Mouse (Mus musculus) gonadal fat pad, adult 2 months (tissue): ENCODE measurements around the gene Rheb. TPM values are rescaled to one million over a fixed set of nuclear protein-coding genes. Genes with fewer than 3 reads are reported as not detected.
A peak's percentile ranks its signal among the peaks of the same experiment; 100 is the strongest.
"Not testable (repeated sequence)": the region's sequence is repeated elsewhere in the genome, so short reads cannot be mapped to it uniquely, and the experiment has no call there.

ENCODE experiments used
- DNase-seq: peaks from one replicate; pipeline ENCODE4 v3.0.0-alpha.2; 2012; ENCODE audit warnings: low read depth
- polyA plus RNA-seq: library from polyadenylated mRNA; depleted of rRNA; stranded (reverse); fragments of >200 nt; gene quantifications from 2 replicates; pipeline ENCODE4 v1.2.3, GENCODE M21; 2012; rRNA removed

Gene Rheb
- 31.9 and 37.4 TPM in 2 replicates for polyA plus RNA-seq

GRCm38 (mm10) chr5:24842274-24843102, at the start of gene Rheb:
Gene Rheb, minus strand, starts transcription at chr5:24842624.
- peak; percentile 86 for DNase-seq

- no peak for DNase-seq
These were observed 47.4 kb upstream of the Rheb start for GRCm38 (mm10) chr5:24889860-24890259.

- no peak for DNase-seq
These were observed 46.6 kb upstream of the Rheb start for GRCm38 (mm10) chr5:24888874-24889591.

- DNase-seq, result no peak
These were observed 44.8 kb upstream of the Rheb start for GRCm38 (mm10) chr5:24887271-24887670.

GRCm38 (mm10) chr5:24878713-24879112, 36.3 kb upstream of the Rheb start:
- DNase-seq, result no peak

- no peak for DNase-seq
These were observed 35.6 kb upstream of the Rheb start for GRCm38 (mm10) chr5:24877836-24878624.

GRCm38 (mm10) chr5:24876653-24877052, 34.2 kb upstream of the Rheb start:
- no peak for DNase-seq

- DNase-seq, result no peak
These were observed 31.7 kb upstream of the Rheb start for GRCm38 (mm10) chr5:24874111-24874510.

GRCm38 (mm10) chr5:24873221-24873620, 30.8 kb upstream of the Rheb start:
- no peak for DNase-seq

GRCm38 (mm10) chr5:24871276-24871675, 28.9 kb upstream of the Rheb start:
- peak; percentile 3 for DNase-seq

GRCm38 (mm10) chr5:24869796-24870289, 27.4 kb upstream of the Rheb start:
- DNase-seq, result no peak

- no peak for DNase-seq
These were observed 21.4 kb upstream of the Rheb start for GRCm38 (mm10) chr5:24863804-24864203.

GRCm38 (mm10) chr5:24861449-24861930, 19.1 kb upstream of the Rheb start:
- DNase-seq, result no peak

- no peak for DNase-seq
These were observed 18.4 kb upstream of the Rheb start for GRCm38 (mm10) chr5:24860635-24861448.

GRCm38 (mm10) chr5:24859771-24860540, 17.5 kb upstream of the Rheb start:
- no peak for DNase-seq

GRCm38 (mm10) chr5:24854827-24855600, 12.6 kb upstream of the Rheb start:
- DNase-seq, result no peak

GRCm38 (mm10) chr5:24854256-24854655, 11.8 kb upstream of the Rheb start:
- DNase-seq, result no peak

- DNase-seq, result not testable (repeated sequence)
These were observed 5.8 kb upstream of the Rheb start for GRCm38 (mm10) chr5:24848261-24848660.

- no peak for DNase-seq
These were observed 1.4 kb upstream of the Rheb start for GRCm38 (mm10) chr5:24843841-24844240.
